Comparison of ENCODE assay signal across 8 mouse cellular contexts in genomic region chr2:157279416-157279800, GRCm38 (mm10). TPM values are rescaled to one million over a fixed set of nuclear protein-coding genes. Genes with fewer than 3 reads are reported as not detected.
DNase-seq lines count a peak whose midpoint lies in the region; ATAC-seq and TF ChIP-seq lines count a peak whose summit lies in the region.

TSS of gene Mroh8 (minus strand) at chr2:157279549.

- peaks cover 41% of the 10 kb centered on the region for H3K36me3 ChIP-seq in G1E (replicated peaks)
- peaks cover 35% of the 10 kb centered on the region for H3K36me3 ChIP-seq in liver, embryonic 12.5 days

- peaks cover 51% of the 10 kb centered on the region for H3K4me1 ChIP-seq in G1E (ENCODE audit: insufficient read depth, low read depth, low read length)
- peaks cover 31% of the 10 kb centered on the region for H3K4me1 ChIP-seq in liver, embryonic 12.5 days

- peak within 1 kb of the TSS; percentile 96 for H3K9ac ChIP-seq in liver, embryonic 12.5 days

- peak; percentile 66 for DNase-seq in layer of hippocampus, adult 11-12 months (ENCODE audit: low spot score)
- no peak for DNase-seq in layer of hippocampus, adult 9-10 months (ENCODE audit: low spot score)
- no peak for DNase-seq in G1E (ENCODE audit: low spot score)
- peak; percentile 53 for DNase-seq in c-Kit-positive CD71-positive TER-119-positive erythroid progenitor cells, embryonic 14.5 days (ENCODE audit: low spot score)
- peak; percentile 62 for DNase-seq in heart, postnatal 4 days
- DNase-seq in telencephalon, adult 2 months (ENCODE audit: low read depth, low spot score) = peak; percentile 51
- no peak for DNase-seq in lung, postnatal 25 days (ENCODE audit: low spot score)

- under 1% methylated on average over 32 of the region's 32 CpGs for WGBS in liver, embryonic 12.5 days (ENCODE audit: insufficient replicate concordance)

- H3K27ac ChIP-seq in liver, embryonic 12.5 days = peak within 1 kb of the TSS; percentile 89

- peak within 1 kb of the TSS; percentile 94 for H3K4me3 ChIP-seq in G1E (ENCODE audit: low read depth, low read length)
- peak within 1 kb of the TSS; percentile 95 for H3K4me3 ChIP-seq in liver, embryonic 12.5 days

- ATAC-seq in G1E (ENCODE audit: extremely low read depth, insufficient number of reproducible peaks, low FRiP score, poor library complexity, severe bottlenecking) = no peak
- ATAC-seq in liver, embryonic 12.5 days = no peak; the same call in 1 of the 2 replicates

- no peak for TF ChIP-seq CTCF in G1E (IDR thresholded peaks at IDR 0.05; ENCODE audit: low read depth, low read length)

- no peaks in the 10 kb centered on the region for H3K9me3 ChIP-seq in G1E (replicated peaks)
- H3K9me3 ChIP-seq in liver, embryonic 12.5 days (replicated peaks) = no peaks in the 10 kb centered on the region

- peak within 1 kb of the TSS; percentile 80 for H3K4me2 ChIP-seq in liver, embryonic 12.5 days

- no peaks in the 10 kb centered on the region for H3K27me3 ChIP-seq in G1E (ENCODE audit: insufficient read depth, low read length)
- no peaks in the 10 kb centered on the region for H3K27me3 ChIP-seq in liver, embryonic 12.5 days (replicated peaks)

RNA-seq across cellular contexts. Expression of gene Mroh8, which starts in this region (rescaled TPM):
- 1.4 and 2.0 TPM in 2 replicates for total RNA-seq in G1E (2014; fragmentation: Nextera tagmentation)
- 0.66 and 1.2 TPM in 2 replicates for total RNA-seq in G1E (2017)
- 0.37 and 0.51 TPM in 2 replicates for polyA plus RNA-seq in G1E (2012)
- total RNA-seq in heart, postnatal 4 days (2021) = under 1 TPM; 0.07 to 0.11 TPM
- 0.31 and 0.49 TPM in 2 replicates for polyA plus RNA-seq in liver, embryonic 12.5 days (2016; fragmentation: Nextera tagmentation; extraction: Ambion mirVana)

Comparison
In these comparisons a context has a peak if more than half of its experiments do, and no peak if none do; other contexts are left out.
1. DNase-seq: peak in layer of hippocampus, adult 11-12 months (single experiment), c-Kit-positive CD71-positive TER-119-positive erythroid progenitor cells, embryonic 14.5 days (single experiment) and telencephalon, adult 2 months (single experiment); none in layer of hippocampus, adult 9-10 months (single experiment), G1E (single experiment) and lung, postnatal 25 days (single experiment).
2. Peak in DNase-seq in heart, postnatal 4 days; RNA of the gene not detected or under 1 TPM.